Mouse (Mus musculus) hindbrain, embryonic 14.5 days (tissue): ENCODE measurements around the gene Mrpl45. TPM values are rescaled to one million over a fixed set of nuclear protein-coding genes. Genes with fewer than 3 reads are reported as not detected.
A peak's percentile ranks its signal among the peaks of the same experiment; 100 is the strongest.

Source experiments
- ATAC-seq: fragments of 200-750 bp; cut with Nextera tagmentation; 2 replicates; pipeline ENCODE4 v1.8.0; 2017; ENCODE audit warnings: moderate number of reproducible peaks, mild to moderate bottlenecking, moderate TSS enrichment, moderate library complexity; ENCODE audit not compliant: low FRiP score
- DNase-seq: peaks from one replicate; pipeline ENCODE4 v3.0.0-alpha.2; 2015; ENCODE audit warnings: low spot score
- H3K27ac ChIP-seq: fragments of 300-500 bp; sonication (generic); 2 replicates; pipeline ENCODE4 v1.5.1; 2014; ENCODE audit warnings: mild to moderate bottlenecking, moderate library complexity
- H3K27me3 ChIP-seq: fragments of 300-500 bp; sonication (generic); 2 replicates; pipeline ENCODE4 v1.6.1; 2014; ENCODE audit warnings: mild to moderate bottlenecking, low read length, mixed read lengths; ENCODE audit not compliant: control insufficient read depth, insufficient read depth
- H3K36me3 ChIP-seq: fragments of 300-500 bp; sonication (generic); replicated peaks from 2 replicates; pipeline ENCODE4 v1.6.1; 2014; ENCODE audit not compliant: control insufficient read depth, insufficient read depth
- H3K4me1 ChIP-seq: fragments of 300-500 bp; sonication (generic); replicated peaks from 2 replicates; pipeline ENCODE4 v1.6.1; 2014; ENCODE audit warnings: antibody characterized with exemption, low read length, mixed read lengths; ENCODE audit not compliant: control insufficient read depth, insufficient read depth
- H3K4me2 ChIP-seq: fragments of 300-500 bp; sonication (generic); replicated peaks from 2 replicates; pipeline ENCODE4 v1.6.1; 2014; ENCODE audit warnings: mild to moderate bottlenecking, moderate library complexity
- H3K4me3 ChIP-seq: fragments of 300-500 bp; sonication (generic); replicated peaks from 2 replicates; pipeline ENCODE4 v1.5.1; 2014; ENCODE audit warnings: mild to moderate bottlenecking, low read length
- H3K9ac ChIP-seq: fragments of 300-500 bp; sonication (generic); 2 replicates; pipeline ENCODE4 v1.6.1; 2014
- H3K9me3 ChIP-seq: fragments of 300-500 bp; sonication (generic); 2 replicates; pipeline ENCODE4 v1.6.1; 2016; ENCODE audit warnings: low read length; ENCODE audit not compliant: control insufficient read depth
- WGBS: fragments of 180-500 bp; shearing (Covaris S2); extraction: QIAGEN DNeasy Blood & Tissue Kit; methylation state at CpG from one replicate; pipeline ENCODE4 v1.1.7; 2014; 5-methylcytosine and 5-hydroxymethylcytosine counted together
- polyA plus RNA-seq: library from polyadenylated mRNA; unstranded; fragments of >200 nt; fragmentation: Nextera tagmentation; extraction: Ambion mirVana; gene quantifications from 2 replicates; pipeline ENCODE4 v1.2.1, GENCODE M21; 2014

The Mrpl45 gene
- polyA plus RNA-seq, 1 experiment from 2014 or later, result 32.8 TPM

DNA sequence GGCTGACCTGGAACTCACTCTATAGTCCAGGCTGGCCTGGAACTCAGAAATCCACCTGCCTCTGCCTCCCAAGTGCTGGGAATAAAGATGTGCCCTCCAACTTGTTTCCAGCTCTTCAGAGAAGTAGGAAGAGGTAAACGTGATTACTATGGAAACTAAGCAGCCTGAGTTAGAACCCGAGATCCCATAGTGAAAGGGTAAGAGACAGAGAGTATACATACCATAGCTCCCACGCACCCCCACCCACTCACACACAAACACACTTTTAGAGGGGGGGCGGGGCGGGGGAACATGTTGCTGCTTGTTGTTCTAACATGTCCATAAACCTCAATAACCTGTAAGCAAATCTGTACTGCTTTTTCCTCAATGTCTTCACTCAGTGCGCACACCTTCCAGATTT lies 37.1 kb upstream of the Mrpl45 start:
- no peak for DNase-seq
- no peaks in the 10 kb centered on the region for H3K36me3 ChIP-seq
- H3K4me1 ChIP-seq, result peaks cover 23% of the 10 kb centered on the region
- H3K4me3 ChIP-seq, result peak overlapping the region; percentile 91
- H3K4me2 ChIP-seq, result peak overlapping the region; percentile 59
- H3K27me3 ChIP-seq, result no peaks in the 10 kb centered on the region
- peak overlapping the region; percentile 97 for H3K9ac ChIP-seq
- whole genome bisulfite sequencing, result 83% methylated on average over 6 of the region's 6 CpGs
- no peak overlapping the region for H3K27ac ChIP-seq
- ATAC-seq, result no peak
- no peaks in the 10 kb centered on the region for H3K9me3 ChIP-seq

GRCm38 (mm10) chr11:97279040-97279404 lies 36.5 kb upstream of the Mrpl45 start:
- Histone ChIP-seq H3K4me3 (peak overlapping the region; percentile 91), H3K27me3 (no peaks in the 10 kb centered on the region), H3K36me3 (no peaks in the 10 kb centered on the region), H3K27ac (peak overlapping the region; percentile 97), H3K4me1 (peaks cover 23% of the 10 kb centered on the region), H3K9ac (peak overlapping the region; percentile 97), H3K9me3 (no peaks in the 10 kb centered on the region), H3K4me2 (peak overlapping the region; percentile 59)
- DNase-seq (no peak), ATAC-seq (no peak; the same call in 1 of the 2 replicates)
- WGBS, result 17% methylated on average over 11 of the region's 11 CpGs

GRCm38 (mm10) chr11:97279405-97280215 lies 35.9 kb upstream of the Mrpl45 start:
- Histone ChIP-seq H3K36me3 (no peaks in the 10 kb centered on the region), H3K4me1 (peaks cover 23% of the 10 kb centered on the region), H3K27me3 (no peaks in the 10 kb centered on the region), H3K27ac (peak overlapping the region; percentile 97), H3K4me2 (peak overlapping the region; percentile 59), H3K4me3 (peak overlapping the region; percentile 91), H3K9ac (peak overlapping the region; percentile 97), H3K9me3 (no peaks in the 10 kb centered on the region)
- peak; percentile 85 for ATAC-seq
- DNase-seq, result peak; percentile 63
- WGBS, result 1% methylated on average over 61 of the region's 64 CpGs

DNA sequence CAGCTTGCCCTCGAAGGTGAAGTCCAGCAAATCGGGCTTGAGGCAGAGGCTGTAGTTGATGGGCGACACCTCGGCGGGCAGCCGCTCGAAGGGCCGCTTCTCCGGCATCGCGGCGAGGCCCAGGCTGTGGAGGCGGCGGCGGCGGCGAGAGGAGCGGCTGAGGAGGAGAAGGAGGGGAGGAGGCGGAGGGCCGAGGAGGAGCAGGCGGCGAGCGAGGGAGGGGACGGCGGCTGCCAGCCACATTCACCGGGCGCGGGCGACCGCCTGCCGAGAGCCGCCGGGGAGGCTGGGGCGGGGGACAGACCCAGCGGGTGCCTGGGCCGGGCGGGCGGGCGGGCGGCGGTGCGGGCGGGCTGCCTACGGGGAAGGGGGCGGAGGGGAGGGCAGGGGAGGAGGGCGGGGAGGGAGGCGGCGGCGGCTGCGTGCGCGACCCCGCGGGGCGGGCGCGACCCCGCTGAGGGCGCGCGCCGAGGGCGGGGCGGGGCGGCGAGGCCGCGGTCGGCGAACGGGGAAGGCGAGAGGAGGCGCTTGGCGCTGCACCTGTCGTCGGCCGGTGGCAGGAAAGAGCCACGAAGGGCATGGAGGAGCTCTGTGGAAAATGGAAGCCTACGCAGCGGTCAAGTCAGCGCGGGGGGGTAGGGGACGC lies 35.2 kb upstream of the Mrpl45 start, which contains the start of gene Npepps:
Gene Npepps, minus strand, starts transcription at position 423 of the 646 bp plus-strand sequence.
- Histone ChIP-seq H3K4me2 (peak within 1 kb of the TSS; percentile 59), H3K9ac (peak within 1 kb of the TSS; percentile 97), H3K9me3 (no peaks in the 10 kb centered on the region), H3K4me3 (peak within 1 kb of the TSS; percentile 91), H3K36me3 (no peaks in the 10 kb centered on the region), H3K27me3 (no peaks in the 10 kb centered on the region), H3K4me1 (peaks cover 23% of the 10 kb centered on the region), H3K27ac (peak within 1 kb of the TSS; percentile 97)
- DNase-seq (peak; percentile 81), ATAC-seq (peak; percentile 71)
- WGBS, result 2% methylated on average over 50 of the region's 83 CpGs

- Histone ChIP-seq H3K27ac (no peak overlapping the region), H3K9me3 (no peaks in the 10 kb centered on the region), H3K9ac (no peak overlapping the region), H3K27me3 (no peaks in the 10 kb centered on the region), H3K4me3 (no peak overlapping the region), H3K36me3 (no peaks in the 10 kb centered on the region), H3K4me1 (peaks cover 18% of the 10 kb centered on the region), H3K4me2 (no peak overlapping the region)
- DNase-seq (no peak), ATAC-seq (no peak)
- 88% methylated on average over 6 of the region's 6 CpGs for WGBS
Observed at GRCm38 (mm10) chr11:97282179-97282578, 33.3 kb upstream of the Mrpl45 start.

DNA sequence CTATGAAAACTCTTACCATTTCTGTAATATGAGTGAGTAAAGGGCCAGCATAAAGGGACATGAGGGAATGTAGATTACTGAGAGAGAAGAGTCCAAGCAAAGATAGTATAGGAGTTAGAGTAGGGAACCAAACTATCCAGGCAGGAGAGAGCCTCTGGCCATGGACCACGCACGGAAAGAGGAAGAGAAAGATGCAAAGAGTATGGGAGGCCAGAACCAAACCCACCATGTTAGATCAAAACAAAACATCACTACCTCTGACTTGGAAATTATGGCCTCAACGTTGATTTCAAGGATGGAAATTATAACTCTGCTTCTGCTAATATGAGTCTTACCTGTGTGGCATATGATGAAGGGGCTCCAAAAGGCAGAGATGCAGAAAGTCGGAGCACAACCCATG lies 30.7 kb upstream of the Mrpl45 start:
- H3K4me3 ChIP-seq, result no peak overlapping the region
- no peaks in the 10 kb centered on the region for H3K36me3 ChIP-seq
- no peak for DNase-seq
- H3K4me2 ChIP-seq, result no peak overlapping the region
- H3K27ac ChIP-seq, result no peak overlapping the region
- no peaks in the 10 kb centered on the region for H3K9me3 ChIP-seq
- WGBS, result 79% methylated on average over 4 of the region's 4 CpGs
- no peaks in the 10 kb centered on the region for H3K27me3 ChIP-seq
- ATAC-seq, result no peak
- H3K9ac ChIP-seq, result no peak overlapping the region
- no peaks in the 10 kb centered on the region for H3K4me1 ChIP-seq

DNA sequence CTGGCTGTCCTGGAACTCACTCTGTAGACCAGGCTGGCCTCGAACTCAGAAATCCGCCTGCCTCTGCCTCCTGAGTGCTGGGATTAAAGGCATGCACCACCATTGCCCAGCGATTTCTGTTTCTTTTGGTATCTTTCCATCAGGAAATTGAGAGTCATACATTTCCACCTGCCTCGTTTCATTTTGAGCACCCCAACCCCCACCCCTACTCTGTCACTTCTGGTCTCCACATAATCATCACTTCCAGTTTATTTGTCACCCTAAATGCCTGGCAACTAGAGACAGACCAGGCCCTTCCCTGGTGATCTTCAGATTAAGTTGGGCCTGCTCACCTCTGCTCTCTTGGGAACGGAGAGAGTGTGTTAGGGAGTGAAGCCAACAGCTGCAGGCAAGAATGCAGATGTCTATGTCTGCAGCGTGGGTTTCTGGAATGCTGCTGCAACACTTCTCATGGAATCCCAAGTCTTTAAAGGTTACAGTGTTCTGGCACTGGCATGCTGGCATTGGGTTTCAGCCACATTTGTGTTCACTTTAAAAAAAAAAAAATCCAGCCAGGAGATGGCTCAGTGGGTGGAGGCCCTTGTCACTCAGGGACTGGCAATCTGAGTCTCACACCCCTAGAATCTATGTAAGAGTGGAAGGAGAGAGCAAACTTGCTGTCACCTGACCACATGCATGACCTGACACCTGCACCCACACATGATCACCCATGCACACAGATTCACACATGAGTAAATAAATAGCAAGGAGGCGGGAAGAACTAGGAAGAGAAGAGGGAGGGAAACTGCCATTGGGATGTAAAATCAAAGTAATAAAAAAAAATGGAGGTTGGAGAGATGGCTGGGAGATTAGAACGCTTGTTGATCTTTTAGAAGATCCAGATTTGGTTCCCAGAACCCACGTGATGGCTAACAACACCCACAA lies 29.4 kb upstream of the Mrpl45 start:
- no peaks in the 10 kb centered on the region for H3K9me3 ChIP-seq
- no peaks in the 10 kb centered on the region for H3K4me1 ChIP-seq
- no peak overlapping the region for H3K27ac ChIP-seq
- ATAC-seq (no peak), DNase-seq (no peak)
- WGBS, result 83% methylated on average over 9 of the region's 9 CpGs
- H3K36me3 ChIP-seq, result no peaks in the 10 kb centered on the region
- H3K4me2 ChIP-seq, result no peak overlapping the region
- H3K9ac ChIP-seq, result no peak overlapping the region
- no peaks in the 10 kb centered on the region for H3K27me3 ChIP-seq
- H3K4me3 ChIP-seq, result no peak overlapping the region

DNA sequence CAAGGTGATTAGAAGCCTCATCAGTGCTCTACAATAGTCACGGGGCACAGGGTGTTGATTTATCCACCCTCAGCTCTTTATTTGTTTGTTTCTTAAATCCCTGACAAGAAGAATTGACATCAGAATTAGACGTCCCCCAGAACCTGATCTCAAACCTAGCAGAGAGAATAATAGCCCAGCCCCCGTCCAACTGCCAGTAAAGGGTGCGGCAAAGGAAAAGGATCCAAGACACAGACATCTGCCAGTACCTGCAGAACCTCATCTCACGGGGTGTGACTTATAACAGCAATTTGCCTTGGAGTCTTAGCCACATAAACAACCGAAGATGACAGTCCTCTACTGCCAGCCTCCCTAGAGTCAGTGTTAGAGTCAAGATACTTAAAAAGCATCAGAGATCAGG lies 28.5 kb upstream of the Mrpl45 start:
- no peak overlapping the region for H3K4me3 ChIP-seq
- ATAC-seq (no peak), DNase-seq (no peak)
- H3K4me1 ChIP-seq, result no peaks in the 10 kb centered on the region
- no peak overlapping the region for H3K27ac ChIP-seq
- 58% methylated on average over 6 of the region's 6 CpGs for WGBS
- H3K4me2 ChIP-seq, result no peak overlapping the region
- H3K27me3 ChIP-seq, result no peaks in the 10 kb centered on the region
- no peaks in the 10 kb centered on the region for H3K9me3 ChIP-seq
- no peaks in the 10 kb centered on the region for H3K36me3 ChIP-seq
- H3K9ac ChIP-seq, result no peak overlapping the region

GRCm38 (mm10) chr11:97287643-97288042 lies 27.9 kb upstream of the Mrpl45 start:
- Histone ChIP-seq H3K27me3 (no peaks in the 10 kb centered on the region), H3K9ac (no peak overlapping the region), H3K9me3 (no peaks in the 10 kb centered on the region), H3K36me3 (no peaks in the 10 kb centered on the region), H3K4me1 (no peaks in the 10 kb centered on the region), H3K4me2 (no peak overlapping the region), H3K27ac (no peak overlapping the region), H3K4me3 (no peak overlapping the region)
- no peak for DNase-seq
- ATAC-seq, result no peak
